16 mouse cellular contexts compared by ENCODE assay signal in genomic region chr13:44152806-44153613, GRCm38 (mm10).
DNase-seq lines count a peak whose midpoint lies in the region; ATAC-seq and TF ChIP-seq lines count a peak whose summit lies in the region.
"Had no signal": no experiment of that assay in that cellular context is flagged by ENCODE, and none has a peak within 500 bp of the region (broad histone marks: within the 10 kb centered on the region; RNA-seq: fewer than 3 reads in every experiment).

No protein-coding gene starts in this region.

- no peaks in the 10 kb centered on the region for H3K4me1 ChIP-seq in midbrain, postnatal 0 days (ENCODE audit: insufficient read depth, low read length)
- H3K4me1 ChIP-seq in midbrain, embryonic 14.5 days (ENCODE audit: control insufficient read depth, insufficient read depth, low read length), result no peaks in the 10 kb centered on the region
- H3K4me1 ChIP-seq: midbrain, embryonic 10.5 days had no signal

- H3K4me2 ChIP-seq in midbrain, postnatal 0 days (ENCODE audit: low read depth, low read length, poor library complexity, severe bottlenecking), result no peak overlapping the region
- no peak overlapping the region for H3K4me2 ChIP-seq in midbrain, embryonic 14.5 days (ENCODE audit: low read length)
- H3K4me2 ChIP-seq: limb, embryonic 13.5 days; lung, embryonic 15.5 days had no signal

- H3K9me3 ChIP-seq in midbrain, postnatal 0 days (ENCODE audit: low read length), result no peaks in the 10 kb centered on the region
- no peaks in the 10 kb centered on the region for H3K9me3 ChIP-seq in midbrain, embryonic 14.5 days (ENCODE audit: control insufficient read depth, low read length)
- H3K9me3 ChIP-seq: lung, embryonic 15.5 days had no signal

- H3K4me3 ChIP-seq in midbrain, postnatal 0 days (ENCODE audit: low read depth, low read length), result no peak overlapping the region
- no peak overlapping the region for H3K4me3 ChIP-seq in midbrain, embryonic 14.5 days (replicated peaks; ENCODE audit: low read depth, low read length)
- H3K4me3 ChIP-seq: limb, embryonic 13.5 days; lung, embryonic 15.5 days; midbrain, embryonic 10.5 days had no signal

- H3K9ac ChIP-seq in midbrain, postnatal 0 days (replicated peaks; ENCODE audit: low read length, poor library complexity, severe bottlenecking), result no peak overlapping the region
- H3K9ac ChIP-seq in midbrain, embryonic 14.5 days (replicated peaks; ENCODE audit: low read length), result no peak overlapping the region
- H3K9ac ChIP-seq: limb, embryonic 13.5 days; lung, embryonic 15.5 days had no signal

- no peak for TF ChIP-seq CTCF in midbrain, postnatal 0 days (IDR thresholded peaks at IDR 0.05)

- no peak for ATAC-seq in midbrain, postnatal 0 days (ENCODE audit: low FRiP score)
- no peak for ATAC-seq in midbrain, embryonic 14.5 days (ENCODE audit: low FRiP score, low TSS enrichment)
- ATAC-seq: activated CD4-positive, CD25-positive, alpha-beta regulatory T cell, adult 4 months; intestine, embryonic 16.5 days had no signal

- no peaks in the 10 kb centered on the region for H3K27me3 ChIP-seq in midbrain, postnatal 0 days (ENCODE audit: insufficient read depth, low read length)
- H3K27me3 ChIP-seq in midbrain, embryonic 14.5 days (ENCODE audit: control insufficient read depth, insufficient read depth, low read length), result no peaks in the 10 kb centered on the region
- H3K27me3 ChIP-seq: limb, embryonic 13.5 days; lung, embryonic 15.5 days had no signal

- 60% methylated on average over 10 of the region's 10 CpGs for WGBS in midbrain, postnatal 0 days
- WGBS in midbrain, embryonic 14.5 days, result 85% methylated on average over 10 of the region's 10 CpGs

- no peak overlapping the region for H3K27ac ChIP-seq in midbrain, postnatal 0 days (ENCODE audit: low read depth, low read length)
- H3K27ac ChIP-seq in midbrain, embryonic 14.5 days (replicated peaks; ENCODE audit: low read depth, low read length), result no peak overlapping the region
- H3K27ac ChIP-seq: limb, embryonic 13.5 days; lung, embryonic 15.5 days; midbrain, embryonic 10.5 days had no signal

- DNase-seq in heart, adult 11 months, result peak; percentile 64
- DNase-seq in heart, adult 9 months (ENCODE audit: low spot score in 2 of 2), result no peak
- peak; percentile 33 for DNase-seq in midbrain, postnatal 0 days (ENCODE audit: low spot score)
- DNase-seq in midbrain, embryonic 14.5 days, result no peak
- peak; percentile 55 for DNase-seq in naive thymus-derived CD4-positive, alpha-beta T cell, adult 2 months (ENCODE audit: low read depth)
- peak; percentile 54 to 74 for DNase-seq in thymus, postnatal 36 days
- DNase-seq in right cerebral cortex, adult 18-20 months, result no peak
- no peak for DNase-seq in layer of hippocampus, postnatal 10 days (ENCODE audit: low spot score in 2 of 2)
- DNase-seq: cerebellum, postnatal 25 days; gastrocnemius, postnatal 25 days; kidney, postnatal 14 days had no signal

- H3K36me3 ChIP-seq in midbrain, postnatal 0 days (ENCODE audit: insufficient read depth, low read length), result no peaks in the 10 kb centered on the region
- no peaks in the 10 kb centered on the region for H3K36me3 ChIP-seq in midbrain, embryonic 14.5 days (ENCODE audit: control insufficient read depth, insufficient read depth, low read length)
- H3K36me3 ChIP-seq: limb, embryonic 13.5 days; lung, embryonic 15.5 days; midbrain, embryonic 10.5 days had no signal

Comparison
In these comparisons a context has a peak if more than half of its experiments do, and no peak if none do; other contexts are left out.
1. DNase-seq: peak in heart, adult 11 months (single experiment), midbrain, postnatal 0 days (single experiment), naive thymus-derived CD4-positive, alpha-beta T cell, adult 2 months (single experiment) and thymus, postnatal 36 days (2 of 2); none in heart, adult 9 months (0 of 2), midbrain, embryonic 14.5 days (single experiment), right cerebral cortex, adult 18-20 months (single experiment) and layer of hippocampus, postnatal 10 days (0 of 2).